Mouse (Mus musculus) megakaryocyte progenitor cell, adult 5-6 weeks (primary cell): Measurements from ENCODE around the gene Zdhhc9. TPM values are rescaled to one million over a fixed set of nuclear protein-coding genes. Genes with fewer than 3 reads are reported as not detected.

Experiments
- ATAC-seq: replicated peaks from 2 replicates; pipeline ENCODE4 v1.8.0; 2016; ENCODE audit warnings: mild to moderate bottlenecking, moderate TSS enrichment, inconsistent platforms; ENCODE audit not compliant: poor library complexity
- total RNA-seq, 2 experiments: library from RNA; stranded (forward) in 1 of 2; stranded (reverse) in 1 of 2; fragments of 157-497, 149-512 nt in 1 of 2; fragments of 200-1000 nt in 1 of 2; gene quantifications; 2 replicates each; pipeline versions ENCODE4 v1.2.3 to v1.2.4; 2015 to 2017

Gene Zdhhc9
- total RNA-seq, 2 experiments from 2014 or later, result 6.2 to 38.3 TPM

DNA sequence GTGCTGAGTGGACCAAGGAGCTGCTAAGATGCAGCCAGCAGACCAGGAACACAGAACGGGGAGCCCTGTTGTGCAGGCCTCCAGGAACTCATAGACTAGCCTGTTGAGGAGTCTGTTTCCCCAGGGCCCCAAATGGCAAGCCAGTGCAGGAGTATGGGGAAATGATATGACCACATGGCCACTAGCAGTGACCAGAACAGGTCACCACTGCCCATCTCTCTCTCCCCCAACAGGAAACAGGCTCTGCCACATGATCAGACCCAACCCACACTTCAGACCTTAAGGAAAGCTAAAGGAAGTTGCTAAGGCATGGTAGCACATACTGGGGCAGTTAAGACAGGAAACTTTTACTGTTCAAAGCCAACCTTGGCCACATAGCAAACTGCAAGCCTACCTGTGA, 79.5 kb downstream of the Zdhhc9 start:
- no peak for ATAC-seq

DNA sequence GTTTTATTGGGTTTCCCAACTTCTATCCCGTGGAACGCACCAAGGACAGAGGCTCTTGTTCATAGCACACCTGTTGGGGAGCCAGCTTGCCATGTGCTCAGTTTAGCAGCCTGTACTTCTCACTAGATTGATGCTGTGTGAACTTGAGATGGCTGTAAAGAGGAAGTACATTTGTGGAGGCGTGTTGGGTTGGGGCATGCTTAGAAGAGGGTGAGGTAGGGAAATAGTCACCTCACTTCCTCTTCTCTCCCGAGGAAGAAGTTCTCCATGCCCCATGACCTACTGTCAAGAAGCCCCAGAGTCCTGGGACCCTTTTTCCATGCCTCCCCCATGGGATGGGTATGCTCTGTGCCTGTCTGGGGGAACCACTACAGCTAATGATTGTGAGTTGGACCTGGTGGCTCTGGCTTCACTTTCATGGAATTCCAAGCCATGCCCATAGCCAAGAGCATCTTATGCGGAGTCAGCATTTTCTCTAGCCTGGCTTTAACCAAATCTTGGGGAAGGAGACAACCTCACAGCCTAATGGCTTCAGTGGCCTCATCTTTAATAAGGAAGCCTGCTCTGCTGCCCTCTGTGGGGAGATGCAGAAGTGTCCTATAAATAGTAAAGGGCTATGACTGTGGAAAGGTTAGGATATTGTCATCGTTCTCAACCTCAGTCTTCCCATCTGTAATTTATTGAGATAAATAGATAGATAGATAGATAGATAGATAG, 81.0 kb downstream of the Zdhhc9 start:
- ATAC-seq, result peak; percentile 74

DNA sequence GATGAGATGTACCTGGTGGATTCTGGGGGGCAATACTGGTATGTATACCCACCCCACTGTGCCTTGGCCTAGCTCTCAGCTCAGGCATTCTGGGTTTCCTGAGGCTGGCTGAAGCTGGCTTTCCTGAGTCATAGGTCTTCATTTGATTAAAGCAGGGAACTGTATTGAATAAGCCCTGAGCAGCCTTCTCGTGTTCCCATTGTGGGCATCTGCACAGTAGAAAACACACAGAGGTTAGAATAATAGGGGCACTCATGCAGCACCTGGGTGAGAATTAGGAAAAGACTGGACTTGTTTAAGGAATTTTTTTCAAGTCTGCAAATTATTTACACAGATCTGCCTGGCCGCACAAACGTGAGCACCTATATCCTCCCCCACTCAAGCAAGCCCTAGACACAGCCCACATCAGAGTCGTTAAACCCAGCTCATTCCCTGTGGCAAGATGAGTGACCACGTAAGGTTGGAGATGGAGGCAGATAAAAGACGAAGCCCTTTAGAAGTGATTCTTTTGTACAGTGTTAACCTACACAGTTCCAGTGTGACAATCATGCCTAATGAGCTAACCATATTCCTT, 81.7 kb downstream of the Zdhhc9 start:
- no peak for ATAC-seq

GRCm38 (mm10) chrX:48124132-48125071, 84.3 kb downstream of the Zdhhc9 start:
- peak; percentile 87 for ATAC-seq

Other genes starting within 250 kb of the Zdhhc9 start
- 0.76 and 0.99 TPM in 2 replicates for gene Apln, start 174.0 kb downstream of the Zdhhc9 start, total RNA-seq (2015)
- gene Apln, start 174.0 kb downstream of the Zdhhc9 start, total RNA-seq (2017), result 0.75 and 1.7 TPM in 2 replicates
- not detected in 2 replicates for gene Xpnpep2, start 100.2 kb downstream of the Zdhhc9 start, total RNA-seq (2015)
- not detected in 2 replicates for gene Xpnpep2, start 100.2 kb downstream of the Zdhhc9 start, total RNA-seq (2017)
- gene Sash3, start 62.4 kb downstream of the Zdhhc9 start, total RNA-seq (2015), result 46.5 and 54.2 TPM in 2 replicates
- gene Sash3, start 62.4 kb downstream of the Zdhhc9 start, total RNA-seq (2017), result 77.9 and 86.1 TPM in 2 replicates
- 37.2 and 39.8 TPM in 2 replicates for gene Utp14a, start 48.0 kb upstream of the Zdhhc9 start, total RNA-seq (2015)
- gene Utp14a, start 48.0 kb upstream of the Zdhhc9 start, total RNA-seq (2017), result 70.0 and 86.7 TPM in 2 replicates
- gene Bcorl1, start 132.5 kb upstream of the Zdhhc9 start, total RNA-seq (2015), result 10.0 and 10.3 TPM in 2 replicates
- gene Bcorl1, start 132.5 kb upstream of the Zdhhc9 start, total RNA-seq (2017), result 4.3 and 6.9 TPM in 2 replicates